Mouse (Mus musculus) CD8-positive naive resting alpha-beta T cell, adult 57 days (primary cell): ENCODE data around the gene Tstd3. TPM values are rescaled to one million over a fixed set of nuclear protein-coding genes. Genes with fewer than 3 reads are reported as not detected.

Experiments
- total RNA-seq: library from RNA; stranded (reverse); gene quantifications from one replicate; pipeline ENCODE4 v1.2.4, GENCODE M21; 2023

Tstd3 gene
- 4.0 TPM for total RNA-seq

DNA sequence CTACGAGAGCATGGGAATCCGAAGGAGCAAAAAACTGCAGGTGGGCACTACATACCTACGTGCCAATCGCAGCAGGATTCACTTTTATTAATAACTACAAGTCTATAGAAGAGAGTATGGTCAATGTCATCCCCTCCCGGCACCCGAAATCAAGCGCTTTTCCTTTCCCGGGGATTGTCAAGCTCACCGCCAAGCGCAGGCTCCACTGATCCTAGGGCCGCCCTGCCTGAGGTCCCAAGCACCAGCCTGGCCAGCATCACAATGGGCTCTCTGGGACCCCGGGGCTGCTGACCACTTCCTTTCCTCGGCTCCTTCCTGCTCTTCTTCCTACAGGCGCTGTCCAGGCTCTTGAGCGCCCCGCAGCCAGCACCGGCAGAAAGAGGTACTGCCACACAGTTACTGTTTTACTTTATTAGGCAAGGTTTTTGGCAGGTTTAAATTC lies at the start of gene Tstd3, which contains the start of gene Usp45:
Gene Tstd3, minus strand, starts transcription at position 350 of the 442 bp plus-strand sequence.
Gene Usp45, plus strand, starts transcription at position 294 of the 442 bp plus-strand sequence.

DNA sequence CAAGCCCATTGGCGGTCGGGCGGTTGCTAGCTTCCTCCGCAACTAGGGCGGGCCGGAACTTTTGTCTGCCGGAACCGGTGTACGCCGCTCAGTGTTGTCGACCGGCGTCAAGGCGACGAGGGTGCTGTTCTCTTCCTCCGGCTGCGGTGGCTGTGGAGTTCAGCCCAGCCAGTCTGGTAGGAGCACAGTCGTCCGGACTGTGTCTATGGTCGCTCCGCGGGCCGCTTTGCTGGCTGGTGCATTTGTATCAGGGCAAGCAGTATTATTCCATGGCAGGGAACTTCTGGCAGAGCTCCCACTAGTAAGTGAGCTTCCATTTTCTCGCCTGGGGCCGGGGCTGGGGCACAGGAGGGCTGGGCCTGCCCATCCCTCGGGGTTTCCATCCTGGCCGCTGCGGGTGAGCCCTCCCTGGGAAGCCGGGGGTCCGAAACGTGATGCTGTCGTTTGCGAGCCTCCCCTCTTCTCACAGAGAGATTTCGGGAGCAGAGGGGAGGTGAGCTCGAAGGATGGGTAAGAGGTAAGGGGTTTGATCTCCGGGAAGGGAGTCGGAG lies 39.3 kb downstream of the Tstd3 start, which contains the start of gene Ccnc:
Gene Ccnc, plus strand, starts transcription at position 87 of the 551 bp plus-strand sequence.

Other genes with a start within 250 kb of the Tstd3 start
- not detected for gene Prdm13, start 81.2 kb downstream of the Tstd3 start, total RNA-seq
- 30.5 TPM for gene Ccnc, start 39.5 kb downstream of the Tstd3 start, total RNA-seq
- gene Usp45, start 56 bp downstream of the Tstd3 start, total RNA-seq: 25.5 TPM
- 201 TPM for gene Pnisr, start 80.4 kb upstream of the Tstd3 start, total RNA-seq
- 2.8 TPM for gene Coq3, start 112.5 kb upstream of the Tstd3 start, total RNA-seq
- gene Faxc, start 164.1 kb upstream of the Tstd3 start, total RNA-seq: 0.28 TPM